Mouse (Mus musculus) intestine, embryonic 15.5 days (tissue): ENCODE measurements around the gene Tcf25. TPM values are rescaled to one million over a fixed set of nuclear protein-coding genes. Genes with fewer than 3 reads are reported as not detected.
A peak's percentile ranks its signal among the peaks of the same experiment; 100 is the strongest.

Experiments used
- ATAC-seq: fragments of 200-750 bp; cut with Nextera tagmentation; 2 replicates; pipeline ENCODE4 v1.8.0; 2017; ENCODE audit warnings: moderate TSS enrichment, moderate library complexity
- H3K27ac ChIP-seq: fragments of 300-500 bp; sonication (generic); 2 replicates; pipeline ENCODE4 v1.5.1; 2015; ENCODE audit warnings: mild to moderate bottlenecking, inconsistent platforms
- H3K27me3 ChIP-seq: fragments of 300-500 bp; sonication (generic); replicated peaks from 2 replicates; pipeline ENCODE4 v1.6.1; 2015; ENCODE audit warnings: inconsistent platforms
- H3K36me3 ChIP-seq: fragments of 300-500 bp; sonication (generic); 2 replicates; pipeline ENCODE4 v1.6.1; 2015; ENCODE audit warnings: inconsistent platforms
- H3K4me1 ChIP-seq: fragments of 300-500 bp; sonication (generic); replicated peaks from 2 replicates; pipeline ENCODE4 v1.6.1; 2015; ENCODE audit warnings: inconsistent platforms
- H3K4me2 ChIP-seq: fragments of 300-500 bp; sonication (generic); replicated peaks from 2 replicates; pipeline ENCODE4 v1.6.1; 2015; ENCODE audit warnings: mild to moderate bottlenecking, inconsistent platforms
- H3K4me3 ChIP-seq: fragments of 300-500 bp; sonication (generic); replicated peaks from 2 replicates; pipeline ENCODE4 v1.5.1; 2015; ENCODE audit warnings: inconsistent platforms
- H3K9ac ChIP-seq: fragments of 300-500 bp; sonication (generic); 2 replicates; pipeline ENCODE4 v1.6.1; 2015; ENCODE audit warnings: inconsistent platforms
- H3K9me3 ChIP-seq: fragments of 300-500 bp; sonication (generic); 2 replicates; pipeline ENCODE4 v1.6.1; 2016; ENCODE audit warnings: inconsistent platforms
- WGBS: fragments of 180-500 bp; shearing (Covaris S2); methylation state at CpG from one replicate; pipeline ENCODE4 v1.1.7; 2015; 5-methylcytosine and 5-hydroxymethylcytosine counted together
- polyA plus RNA-seq: library from polyadenylated mRNA; unstranded; fragments of >200 nt; fragmentation: Nextera tagmentation; extraction: Ambion mirVana; gene quantifications from 2 replicates; pipeline ENCODE4 v1.2.1, GENCODE M21; 2015

The Tcf25 gene
- polyA plus RNA-seq, 1 experiment from 2014 or later = 170 TPM

- H3K27me3 ChIP-seq = no peaks in the 10 kb centered on the region
- no peak for ATAC-seq
- H3K36me3 ChIP-seq = peaks cover 35% of the 10 kb centered on the region
- H3K4me3 ChIP-seq = no peak overlapping the region
- 88% methylated on average over 9 of the region's 9 CpGs for WGBS
- no peak overlapping the region for H3K27ac ChIP-seq
- H3K4me1 ChIP-seq = no peaks in the 10 kb centered on the region
- H3K9me3 ChIP-seq = no peaks in the 10 kb centered on the region
- no peak overlapping the region for H3K9ac ChIP-seq
- H3K4me2 ChIP-seq = no peak overlapping the region
Measured at GRCm38 (mm10) chr8:123401936-123402335, 28.4 kb downstream of the Tcf25 start.

GRCm38 (mm10) chr8:123402730-123403326 is 29.3 kb downstream of the Tcf25 start:
- peaks cover 32% of the 10 kb centered on the region for H3K36me3 ChIP-seq
- no peak overlapping the region for H3K4me3 ChIP-seq
- no peak overlapping the region for H3K9ac ChIP-seq
- H3K4me2 ChIP-seq = no peak overlapping the region
- peaks cover 7% of the 10 kb centered on the region; the same call in 1 of the 2 replicates for H3K27me3 ChIP-seq
- H3K4me1 ChIP-seq = no peaks in the 10 kb centered on the region
- WGBS = 80% methylated on average over 9 of the region's 9 CpGs
- H3K9me3 ChIP-seq = no peaks in the 10 kb centered on the region
- ATAC-seq = no peak
- H3K27ac ChIP-seq = no peak overlapping the region

GRCm38 (mm10) chr8:123404521-123404920 is 31.0 kb downstream of the Tcf25 start:
- peaks cover 16% of the 10 kb centered on the region for H3K36me3 ChIP-seq
- no peak overlapping the region for H3K4me3 ChIP-seq
- peaks cover 16% of the 10 kb centered on the region for H3K27me3 ChIP-seq
- WGBS = 60% methylated on average over 8 of the region's 8 CpGs
- no peak overlapping the region for H3K9ac ChIP-seq
- no peak for ATAC-seq
- H3K4me1 ChIP-seq = no peaks in the 10 kb centered on the region
- H3K9me3 ChIP-seq = no peaks in the 10 kb centered on the region
- H3K4me2 ChIP-seq = no peak overlapping the region
- H3K27ac ChIP-seq = no peak overlapping the region

GRCm38 (mm10) chr8:123406786-123407185 is 33.2 kb downstream of the Tcf25 start, which contains the start of gene Mc1r:
Gene Mc1r (plus strand): TSS chr8:123407107.
- 7% methylated on average over 4 of the region's 4 CpGs for WGBS
- Histone ChIP-seq H3K27ac (no peak within 1 kb of the TSS), H3K9me3 (no peaks in the 10 kb centered on the region), H3K4me1 (peaks cover 9% of the 10 kb centered on the region), H3K27me3 (peaks cover 39% of the 10 kb centered on the region), H3K9ac (no peak within 1 kb of the TSS), H3K4me3 (no peak within 1 kb of the TSS), H3K36me3 (peaks cover 6% of the 10 kb centered on the region; the same call in 1 of the 2 replicates), H3K4me2 (no peak within 1 kb of the TSS)
- ATAC-seq = no peak

- no peak for ATAC-seq
- H3K4me3 ChIP-seq = no peak overlapping the region
- no peaks in the 10 kb centered on the region for H3K36me3 ChIP-seq
- peaks cover 9% of the 10 kb centered on the region for H3K4me1 ChIP-seq
- WGBS = 85% methylated on average over 13 of the region's 13 CpGs
- no peak overlapping the region for H3K9ac ChIP-seq
- H3K9me3 ChIP-seq = no peaks in the 10 kb centered on the region
- no peak overlapping the region for H3K27ac ChIP-seq
- peaks cover 47% of the 10 kb centered on the region for H3K27me3 ChIP-seq
- H3K4me2 ChIP-seq = no peak overlapping the region
Measured at GRCm38 (mm10) chr8:123407612-123408011, 34.1 kb downstream of the Tcf25 start.

GRCm38 (mm10) chr8:123408586-123409544 is 35.3 kb downstream of the Tcf25 start:
- no peak for ATAC-seq
- peaks cover 9% of the 10 kb centered on the region for H3K4me1 ChIP-seq
- no peak overlapping the region for H3K27ac ChIP-seq
- no peak overlapping the region for H3K4me2 ChIP-seq
- no peaks in the 10 kb centered on the region for H3K9me3 ChIP-seq
- no peaks in the 10 kb centered on the region for H3K36me3 ChIP-seq
- no peak overlapping the region for H3K9ac ChIP-seq
- 70% methylated on average over 9 of the region's 9 CpGs for WGBS
- H3K27me3 ChIP-seq = peaks cover 59% of the 10 kb centered on the region
- H3K4me3 ChIP-seq = no peak overlapping the region

GRCm38 (mm10) chr8:123410049-123410587 is 36.6 kb downstream of the Tcf25 start:
- Histone ChIP-seq H3K27me3 (peaks cover 63% of the 10 kb centered on the region), H3K4me3 (no peak overlapping the region), H3K27ac (no peak overlapping the region), H3K9ac (no peak overlapping the region), H3K9me3 (no peaks in the 10 kb centered on the region), H3K4me2 (no peak overlapping the region), H3K4me1 (peaks cover 9% of the 10 kb centered on the region), H3K36me3 (no peaks in the 10 kb centered on the region)
- 70% methylated on average over 8 of the region's 8 CpGs for WGBS
- no peak for ATAC-seq

- Histone ChIP-seq H3K4me1 (peaks cover 9% of the 10 kb centered on the region), H3K27me3 (peaks cover 63% of the 10 kb centered on the region), H3K36me3 (no peaks in the 10 kb centered on the region), H3K27ac (no peak overlapping the region), H3K4me3 (peak overlapping the region; percentile 25; the same call in 1 of the 2 replicates), H3K4me2 (peak overlapping the region; percentile 57), H3K9me3 (no peaks in the 10 kb centered on the region), H3K9ac (no peak overlapping the region)
- ATAC-seq = no peak
- 12% methylated on average over 11 of the region's 11 CpGs for WGBS
Measured at GRCm38 (mm10) chr8:123410788-123411187, 37.2 kb downstream of the Tcf25 start.

- Histone ChIP-seq H3K27me3 (peaks cover 63% of the 10 kb centered on the region), H3K4me1 (peaks cover 9% of the 10 kb centered on the region), H3K9ac (no peak within 1 kb of the TSS)
Measured at GRCm38 (mm10) chr8:123411246-123411645, 37.7 kb downstream of the Tcf25 start, which contains the start of gene Tubb3. Gene Tubb3 (plus strand): TSS chr8:123411424.

GRCm38 (mm10) chr8:123411781-123412327 is 38.3 kb downstream of the Tcf25 start:
- no peak for ATAC-seq
- Histone ChIP-seq H3K4me1 (peaks cover 9% of the 10 kb centered on the region), H3K4me3 (peak overlapping the region; percentile 25), H3K27ac (no peak overlapping the region), H3K27me3 (peaks cover 63% of the 10 kb centered on the region), H3K9ac (no peak overlapping the region), H3K4me2 (peak overlapping the region; percentile 57), H3K36me3 (no peaks in the 10 kb centered on the region), H3K9me3 (no peaks in the 10 kb centered on the region)
- WGBS = 11% methylated on average over 16 of the region's 16 CpGs

More at GRCm38 (mm10) chr8:123411246-123411645, 37.7 kb downstream of the Tcf25 start, which contains the start of gene Tubb3:
- under 1% methylated on average over 29 of the region's 29 CpGs for WGBS
- Histone ChIP-seq H3K4me3 (peak within 1 kb of the TSS; percentile 25), H3K27ac (no peak within 1 kb of the TSS), H3K36me3 (no peaks in the 10 kb centered on the region), H3K4me2 (peak within 1 kb of the TSS; percentile 57), H3K9me3 (no peaks in the 10 kb centered on the region)
- peak; percentile 82 for ATAC-seq

GRCm38 (mm10) chr8:123412560-123413170 is 39.1 kb downstream of the Tcf25 start:
- WGBS = 5% methylated on average over 12 of the region's 12 CpGs
- Histone ChIP-seq H3K27ac (no peak overlapping the region), H3K9me3 (no peaks in the 10 kb centered on the region), H3K4me1 (peaks cover 9% of the 10 kb centered on the region), H3K4me3 (0 out of 2 replicates have a peak overlapping the region, but pooled peaks have one; percentile 25), H3K27me3 (peaks cover 58% of the 10 kb centered on the region), H3K4me2 (no peak overlapping the region), H3K9ac (no peak overlapping the region), H3K36me3 (no peaks in the 10 kb centered on the region)
- ATAC-seq = no peak
